Mouse (Mus musculus): ENCODE results near the gene Creb3l2. TPM values are rescaled to one million over a fixed set of nuclear protein-coding genes. Genes with fewer than 3 reads are reported as not detected.
"Not testable (repeated sequence)": the region's sequence is repeated elsewhere in the genome, so short reads cannot be mapped to it uniquely, and the experiment has no call there.

Gene Creb3l2
- polyA plus RNA-seq, 1 experiment from 2014 or later, result 28.7 TPM

DNA sequence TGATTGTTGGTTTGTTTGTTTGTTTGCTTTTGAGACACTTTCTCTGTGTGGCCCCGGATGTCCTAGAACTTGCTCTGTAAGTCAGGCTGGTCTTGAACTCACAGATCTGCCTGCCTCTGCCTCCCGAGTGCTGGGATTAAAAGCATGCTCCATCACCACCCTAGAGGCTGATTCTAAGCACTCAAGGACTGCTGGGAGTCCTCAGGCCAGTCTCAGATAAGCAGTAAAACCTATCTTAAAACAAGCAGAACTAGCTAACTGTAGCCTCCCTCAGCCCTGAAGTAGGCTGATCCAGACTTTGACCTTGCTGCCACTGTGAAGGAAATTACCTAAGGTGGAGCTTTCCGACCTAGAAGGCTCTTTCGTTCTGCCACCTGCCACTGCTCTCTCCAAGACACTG is 28.3 kb upstream of the Creb3l2 start:
- Histone ChIP-seq H3K36me3 (ENCODE audit: control insufficient read depth, insufficient read depth, low read length) (no peaks in the 10 kb centered on the region), H3K4me2 (replicated peaks; ENCODE audit: low read depth, low read length) (no peak overlapping the region), H3K9ac (replicated peaks; ENCODE audit: low read depth, low read length) (no peak overlapping the region), H3K9me3 (ENCODE audit: control insufficient read depth, low read depth, low read length) (peaks cover 5% of the 10 kb centered on the region; the same call in 1 of the 2 replicates), H3K27ac (ENCODE audit: low read length) (no peak overlapping the region), H3K4me1 (ENCODE audit: control insufficient read depth, insufficient read depth, low read length) (no peaks in the 10 kb centered on the region), H3K4me3 (ENCODE audit: low read depth, low read length) (no peak overlapping the region), H3K27me3 (ENCODE audit: control insufficient read depth, insufficient read depth, low read length) (no peaks in the 10 kb centered on the region)
- WGBS, result 70% methylated on average over 4 of the region's 4 CpGs
- ATAC-seq (ENCODE audit: insufficient number of reproducible peaks, insufficient read depth, low FRiP score, low read depth), result no peak

DNA sequence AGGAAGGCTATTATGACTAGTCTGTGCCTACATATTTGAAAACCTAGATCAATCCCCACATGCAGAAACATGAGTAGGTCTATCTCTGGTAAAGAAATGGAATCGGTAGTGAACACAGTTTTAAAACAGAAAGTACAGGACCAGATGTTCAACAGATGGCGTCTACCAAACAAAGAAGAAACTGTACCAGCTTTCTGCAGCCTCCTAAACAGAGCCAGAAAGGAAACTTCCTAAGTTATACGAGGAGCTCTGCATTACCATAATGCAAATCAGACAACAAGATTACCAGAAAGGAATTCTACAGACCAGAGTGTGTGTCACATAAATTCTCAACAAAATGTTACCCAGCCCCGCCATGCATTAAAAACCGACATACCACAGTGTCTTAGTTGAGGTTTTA is 23.9 kb upstream of the Creb3l2 start:
- WGBS, result 55% methylated on average over 5 of the region's 5 CpGs
- Histone ChIP-seq H3K4me2 (replicated peaks; ENCODE audit: low read depth, low read length) (no peak overlapping the region), H3K4me1 (ENCODE audit: control insufficient read depth, insufficient read depth, low read length) (no peaks in the 10 kb centered on the region), H3K36me3 (ENCODE audit: control insufficient read depth, insufficient read depth, low read length) (no peaks in the 10 kb centered on the region), H3K4me3 (ENCODE audit: low read depth, low read length) (no peak overlapping the region), H3K27me3 (ENCODE audit: control insufficient read depth, insufficient read depth, low read length) (no peaks in the 10 kb centered on the region), H3K9ac (replicated peaks; ENCODE audit: low read depth, low read length) (no peak overlapping the region), H3K27ac (ENCODE audit: low read length) (peak overlapping the region; percentile 22; the same call in 1 of the 2 replicates), H3K9me3 (ENCODE audit: control insufficient read depth, low read depth, low read length) (no peaks in the 10 kb centered on the region)
- no peak for ATAC-seq (ENCODE audit: insufficient number of reproducible peaks, insufficient read depth, low FRiP score, low read depth)

DNA sequence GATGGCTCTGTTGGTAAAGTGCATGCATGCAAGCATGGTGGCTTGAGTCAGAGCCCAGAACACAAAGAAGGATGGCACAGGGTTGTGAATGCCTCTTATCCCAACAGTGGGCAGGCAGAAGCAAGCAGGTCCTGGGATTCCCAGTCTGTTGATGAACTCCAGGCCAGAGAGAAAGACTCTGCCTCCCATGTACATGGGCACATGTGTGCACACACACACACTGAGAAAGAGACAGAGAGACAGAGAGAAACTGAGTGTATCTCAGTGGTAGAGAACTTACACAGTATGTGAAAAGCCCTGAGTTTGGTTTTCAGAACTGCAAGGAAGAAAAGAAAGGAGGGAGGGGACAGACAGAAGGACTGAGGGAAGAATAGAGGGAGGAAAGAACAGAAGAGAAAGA is 23.4 kb upstream of the Creb3l2 start:
- peak overlapping the region; percentile 22; the same call in 1 of the 2 replicates for H3K27ac ChIP-seq (ENCODE audit: low read length)

DNA sequence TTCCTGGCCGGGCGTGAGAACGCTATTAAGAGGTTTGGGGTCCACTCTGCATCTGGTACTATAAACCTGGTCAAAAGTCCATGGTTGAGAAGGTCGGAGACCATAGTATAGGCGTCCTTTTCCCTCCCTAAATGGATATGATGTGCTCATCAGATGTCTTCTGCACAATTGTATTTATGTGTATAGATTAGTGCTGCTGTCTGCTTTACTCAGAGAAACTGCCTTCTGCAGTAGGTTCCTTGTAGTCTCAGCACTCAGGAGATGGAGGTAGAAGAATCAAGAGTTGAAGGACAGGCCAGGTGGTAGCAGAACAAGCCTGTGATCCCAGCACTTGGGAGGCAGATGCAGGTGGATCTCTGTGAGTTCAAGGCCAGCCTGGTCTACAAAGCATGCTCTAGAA is 22.6 kb upstream of the Creb3l2 start:
- Histone ChIP-seq H3K9ac (replicated peaks; ENCODE audit: low read depth, low read length) (0 out of 2 replicates have a peak overlapping the region, but pooled peaks have one; percentile 14), H3K36me3 (ENCODE audit: control insufficient read depth, insufficient read depth, low read length) (no peaks in the 10 kb centered on the region), H3K9me3 (ENCODE audit: control insufficient read depth, low read depth, low read length) (no peaks in the 10 kb centered on the region), H3K4me1 (ENCODE audit: control insufficient read depth, insufficient read depth, low read length) (no peaks in the 10 kb centered on the region), H3K27me3 (ENCODE audit: control insufficient read depth, insufficient read depth, low read length) (no peaks in the 10 kb centered on the region), H3K4me3 (ENCODE audit: low read depth, low read length) (peak overlapping the region; percentile 37), H3K27ac (ENCODE audit: low read length) (no peak overlapping the region; the same call in 1 of the 2 replicates), H3K4me2 (replicated peaks; ENCODE audit: low read depth, low read length) (peak overlapping the region; percentile 49)
- ATAC-seq (ENCODE audit: insufficient number of reproducible peaks, insufficient read depth, low FRiP score, low read depth), result no peak
- 5% methylated on average over 5 of the region's 5 CpGs for WGBS

More for the DNA sequence above, 23.4 kb upstream of the Creb3l2 start:
- H3K27me3 ChIP-seq (ENCODE audit: control insufficient read depth, insufficient read depth, low read length), result no peaks in the 10 kb centered on the region
- ATAC-seq (ENCODE audit: insufficient number of reproducible peaks, insufficient read depth, low FRiP score, low read depth), result no peak
- no peaks in the 10 kb centered on the region for H3K36me3 ChIP-seq (ENCODE audit: control insufficient read depth, insufficient read depth, low read length)
- no peaks in the 10 kb centered on the region for H3K9me3 ChIP-seq (ENCODE audit: control insufficient read depth, low read depth, low read length)
- no peak overlapping the region for H3K9ac ChIP-seq (replicated peaks; ENCODE audit: low read depth, low read length)
- no peak overlapping the region for H3K4me3 ChIP-seq (ENCODE audit: low read depth, low read length)
- H3K4me2 ChIP-seq (replicated peaks; ENCODE audit: low read depth, low read length), result no peak overlapping the region
- no peaks in the 10 kb centered on the region for H3K4me1 ChIP-seq (ENCODE audit: control insufficient read depth, insufficient read depth, low read length)

DNA sequence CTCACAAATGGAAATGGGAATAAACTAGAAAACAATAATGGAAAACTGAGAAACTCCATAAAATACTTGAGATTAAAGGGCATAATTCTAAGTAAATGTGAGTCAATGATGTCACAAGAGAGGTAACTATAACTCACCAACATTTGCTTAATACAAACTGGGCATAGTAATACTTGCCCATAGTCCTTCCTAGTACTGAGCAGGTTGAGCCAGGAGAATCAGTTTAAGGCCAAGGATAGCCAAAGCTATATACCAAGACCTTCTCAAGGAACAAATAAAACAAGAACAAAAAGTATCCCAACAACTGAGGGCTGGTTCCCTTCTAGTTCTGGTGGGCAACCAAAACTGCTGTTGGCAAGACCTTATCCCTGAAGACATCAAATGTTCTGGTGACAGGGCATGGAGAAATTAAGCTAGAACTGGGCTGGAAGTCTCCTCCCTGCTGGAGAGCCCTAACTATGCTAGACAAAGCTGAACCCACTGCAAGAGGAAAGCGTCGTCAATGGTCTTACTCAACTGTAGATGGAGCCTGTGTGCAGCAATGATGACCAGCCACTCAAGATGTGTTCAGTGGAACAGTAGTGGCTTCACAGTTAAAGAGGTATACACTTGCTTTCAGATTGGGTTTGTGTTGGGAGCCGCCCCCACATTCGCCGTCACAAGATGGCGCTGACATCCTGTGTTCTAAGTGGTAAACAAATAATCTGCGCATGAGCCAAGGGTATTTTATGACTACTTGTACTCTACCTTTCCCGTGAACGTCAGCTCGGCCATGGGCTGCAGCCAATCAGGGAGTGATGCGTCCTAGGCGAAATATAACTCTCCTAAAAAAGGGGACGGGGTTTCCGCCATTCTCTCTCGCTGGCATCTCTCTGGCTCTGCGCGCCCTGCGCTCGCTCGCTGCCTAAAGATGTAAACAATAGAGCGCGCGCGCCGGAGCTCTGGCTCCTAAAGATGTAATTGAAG is 21.9 kb upstream of the Creb3l2 start:
- H3K27ac ChIP-seq (ENCODE audit: low read length); H3K4me1 ChIP-seq (ENCODE audit: control insufficient read depth, insufficient read depth, low read length); H3K9ac ChIP-seq (replicated peaks; ENCODE audit: low read depth, low read length); H3K9me3 ChIP-seq (ENCODE audit: control insufficient read depth, low read depth, low read length); H3K36me3 ChIP-seq (ENCODE audit: control insufficient read depth, insufficient read depth, low read length); H3K27me3 ChIP-seq (ENCODE audit: control insufficient read depth, insufficient read depth, low read length): not testable (repeated sequence)
- ATAC-seq (ENCODE audit: insufficient number of reproducible peaks, insufficient read depth, low FRiP score, low read depth), result peak; percentile 93
- Histone ChIP-seq H3K4me2 (replicated peaks; ENCODE audit: low read depth, low read length) (peak overlapping the region; percentile 26; the same call in 1 of the 2 replicates), H3K4me3 (ENCODE audit: low read depth, low read length) (peak overlapping the region; percentile 37)
- WGBS, result under 1% methylated on average over 6 of the region's 25 CpGs

DNA sequence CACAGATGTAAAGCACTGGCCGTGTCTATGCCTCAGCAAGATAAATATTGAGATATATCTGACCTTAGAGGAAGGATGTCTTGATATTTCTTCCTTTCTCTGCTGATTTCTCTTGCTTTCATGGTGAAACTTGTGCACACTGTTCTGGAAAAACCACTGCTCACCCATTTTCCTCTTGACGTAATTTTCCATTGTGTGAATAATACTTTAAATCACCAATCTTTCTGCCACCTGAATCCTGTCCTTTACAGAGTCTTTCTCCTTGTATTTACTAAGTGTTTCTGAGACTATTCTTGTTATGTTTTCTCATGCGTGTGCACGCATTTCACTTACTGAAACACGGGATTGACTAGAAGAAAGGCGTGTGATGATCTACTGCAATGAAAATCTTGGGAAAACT is 18.7 kb upstream of the Creb3l2 start:
- H3K9me3 ChIP-seq (ENCODE audit: control insufficient read depth, low read depth, low read length), result no peaks in the 10 kb centered on the region
- H3K27ac ChIP-seq (ENCODE audit: low read length), result no peak overlapping the region
- no peaks in the 10 kb centered on the region for H3K36me3 ChIP-seq (ENCODE audit: control insufficient read depth, insufficient read depth, low read length)
- H3K4me1 ChIP-seq (ENCODE audit: control insufficient read depth, insufficient read depth, low read length), result no peaks in the 10 kb centered on the region
- no peaks in the 10 kb centered on the region for H3K27me3 ChIP-seq (ENCODE audit: control insufficient read depth, insufficient read depth, low read length)
- no peak for ATAC-seq (ENCODE audit: insufficient number of reproducible peaks, insufficient read depth, low FRiP score, low read depth)
- 72% methylated on average over 6 of the region's 6 CpGs for WGBS
- H3K9ac ChIP-seq (replicated peaks; ENCODE audit: low read depth, low read length), result no peak overlapping the region
- no peak overlapping the region for H3K4me3 ChIP-seq (ENCODE audit: low read depth, low read length)
- H3K4me2 ChIP-seq (replicated peaks; ENCODE audit: low read depth, low read length), result no peak overlapping the region

DNA sequence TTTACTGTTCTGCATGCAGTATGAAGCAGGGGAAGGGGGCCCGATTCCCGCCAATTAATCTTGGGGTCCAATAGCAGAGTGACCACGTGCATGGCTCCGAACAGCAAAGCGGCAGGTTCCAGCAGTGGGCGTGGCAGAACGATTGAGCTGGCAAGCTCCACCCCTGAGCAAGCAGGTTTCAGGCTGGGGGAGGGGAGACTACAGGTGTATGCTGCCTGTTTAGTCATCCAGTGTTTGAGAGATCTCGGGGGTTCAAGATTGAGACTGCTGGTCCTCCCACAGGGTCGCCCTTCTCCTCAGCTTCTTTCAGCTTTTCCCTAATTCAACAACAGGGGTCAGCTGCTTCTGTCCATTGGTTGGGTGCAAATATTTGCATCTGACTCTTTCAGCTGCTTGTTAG is 17.7 kb upstream of the Creb3l2 start:
- H3K4me1 ChIP-seq (ENCODE audit: control insufficient read depth, insufficient read depth, low read length); H3K4me2 ChIP-seq (replicated peaks; ENCODE audit: low read depth, low read length); H3K9ac ChIP-seq (replicated peaks; ENCODE audit: low read depth, low read length); H3K36me3 ChIP-seq (ENCODE audit: control insufficient read depth, insufficient read depth, low read length); H3K27ac ChIP-seq (ENCODE audit: low read length); H3K9me3 ChIP-seq (ENCODE audit: control insufficient read depth, low read depth, low read length); H3K27me3 ChIP-seq (ENCODE audit: control insufficient read depth, insufficient read depth, low read length); H3K4me3 ChIP-seq (ENCODE audit: low read depth, low read length); ATAC-seq (ENCODE audit: insufficient number of reproducible peaks, insufficient read depth, low FRiP score, low read depth): not testable (repeated sequence)
- WGBS, result 41% methylated on average over 9 of the region's 9 CpGs

DNA sequence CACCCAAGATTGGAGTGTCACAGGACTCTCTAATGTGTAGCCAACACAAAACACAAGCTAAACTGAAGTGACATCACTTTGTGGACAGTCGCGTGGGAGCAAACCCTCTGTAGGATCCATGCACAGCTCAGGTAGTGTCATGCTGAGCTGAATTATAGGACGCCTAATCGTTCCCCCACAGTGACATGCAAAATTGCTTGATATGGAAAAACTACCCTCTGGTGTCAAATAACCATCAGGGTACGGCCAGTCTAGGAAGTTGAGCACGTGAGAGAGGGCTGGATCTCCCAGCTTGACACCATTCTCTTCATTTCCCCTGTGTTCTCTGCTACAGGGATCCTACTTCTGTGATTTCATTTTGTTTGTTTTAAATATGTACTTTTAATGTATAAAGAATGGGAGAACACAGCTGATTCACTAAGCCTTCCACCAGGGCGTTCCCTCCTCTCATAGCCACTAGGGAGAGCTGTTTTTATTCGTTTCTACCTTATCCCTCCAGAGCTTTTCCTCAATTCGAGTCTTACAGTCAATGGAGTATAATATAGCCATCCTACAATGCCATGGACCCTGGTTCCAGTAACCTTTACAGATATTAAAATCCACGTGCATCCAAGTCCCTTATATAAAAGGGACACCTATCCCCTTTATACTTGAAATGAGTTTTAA is 16.2 kb upstream of the Creb3l2 start:
- Histone ChIP-seq H3K36me3 (ENCODE audit: control insufficient read depth, insufficient read depth, low read length) (no peaks in the 10 kb centered on the region), H3K27ac (ENCODE audit: low read length) (no peak overlapping the region), H3K4me1 (ENCODE audit: control insufficient read depth, insufficient read depth, low read length) (no peaks in the 10 kb centered on the region), H3K4me2 (replicated peaks; ENCODE audit: low read depth, low read length) (no peak overlapping the region), H3K27me3 (ENCODE audit: control insufficient read depth, insufficient read depth, low read length) (no peaks in the 10 kb centered on the region), H3K9ac (replicated peaks; ENCODE audit: low read depth, low read length) (no peak overlapping the region), H3K9me3 (ENCODE audit: control insufficient read depth, low read depth, low read length) (no peaks in the 10 kb centered on the region), H3K4me3 (ENCODE audit: low read depth, low read length) (no peak overlapping the region)
- 33% methylated on average over 10 of the region's 10 CpGs for WGBS
- no peak for ATAC-seq (ENCODE audit: insufficient number of reproducible peaks, insufficient read depth, low FRiP score, low read depth)

Data from stomach, embryonic 14.5 days (tissue).